Mouse (Mus musculus) embryonic facial prominence, embryonic 13.5 days (tissue): ENCODE measurements at regions not wholly inside any gene's neighbourhood (a gene's known extent, or its start where the extent isn't known, plus 50 kb on each side); places are given as distances from the start of the nearest gene placed in this dataset.

ENCODE experiments used
- ATAC-seq: fragments of 200-750 bp; cut with Nextera tagmentation; 2 replicates; pipeline ENCODE4 v1.8.0; 2017; ENCODE audit warnings: low read depth; ENCODE audit not compliant: insufficient number of reproducible peaks, insufficient read depth, low FRiP score, low TSS enrichment
- H3K27ac ChIP-seq: fragments of 300-500 bp; sonication (generic); 2 replicates; pipeline ENCODE4 v1.5.1; 2015; ENCODE audit warnings: moderate library complexity, mild to moderate bottlenecking, inconsistent platforms
- H3K27me3 ChIP-seq: fragments of 300-500 bp; sonication (generic); 2 replicates; pipeline ENCODE4 v1.6.1; 2015; ENCODE audit warnings: mild to moderate bottlenecking, inconsistent platforms
- H3K36me3 ChIP-seq: fragments of 300-500 bp; sonication (generic); 2 replicates; pipeline ENCODE4 v1.6.1; 2015; ENCODE audit warnings: mild to moderate bottlenecking, inconsistent platforms
- H3K4me1 ChIP-seq: fragments of 300-500 bp; sonication (generic); 2 replicates; pipeline ENCODE4 v1.6.1; 2015; ENCODE audit warnings: inconsistent platforms
- H3K4me2 ChIP-seq: fragments of 300-500 bp; sonication (generic); 2 replicates; pipeline ENCODE4 v1.6.1; 2015; ENCODE audit warnings: moderate library complexity, mild to moderate bottlenecking, inconsistent platforms
- H3K4me3 ChIP-seq: fragments of 300-500 bp; sonication (generic); 2 replicates; pipeline ENCODE4 v1.5.1; 2015; ENCODE audit warnings: mild to moderate bottlenecking, inconsistent platforms
- H3K9ac ChIP-seq: fragments of 300-500 bp; sonication (generic); 2 replicates; pipeline ENCODE4 v1.6.1; 2015; ENCODE audit warnings: mild to moderate bottlenecking, inconsistent platforms
- H3K9me3 ChIP-seq: fragments of 300-500 bp; sonication (generic); 2 replicates; pipeline ENCODE4 v1.6.1; 2016; ENCODE audit warnings: inconsistent platforms
- WGBS: fragments of 180-500 bp; shearing (Covaris S2); methylation state at CpG from one replicate; pipeline ENCODE4 v1.1.7; 2015; ENCODE audit warnings: mixed read lengths; 5-methylcytosine and 5-hydroxymethylcytosine counted together

DNA sequence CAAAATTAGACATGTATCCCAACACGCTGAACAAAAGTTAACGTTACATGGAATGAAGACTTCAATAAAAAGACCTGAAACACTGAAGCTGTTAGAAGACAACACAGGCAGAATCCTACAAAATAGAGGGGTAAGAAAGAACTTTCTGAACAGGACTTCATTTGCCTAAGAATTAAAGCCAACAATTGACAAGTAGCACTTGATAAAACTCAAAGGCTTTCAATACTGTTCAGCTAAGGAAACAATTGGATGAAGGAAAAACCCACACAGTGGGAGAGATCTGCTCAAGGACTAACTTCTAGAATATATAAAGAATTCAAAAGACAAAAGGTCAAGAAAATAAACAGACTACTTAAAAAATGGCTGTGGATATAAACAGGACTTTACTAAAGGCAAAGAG is 535.2 kb upstream of the Adamts9 start:
- Histone ChIP-seq H3K9me3 (no peaks in the 10 kb centered on the region), H3K27me3 (no peaks in the 10 kb centered on the region), H3K27ac (no peak overlapping the region), H3K36me3 (no peaks in the 10 kb centered on the region), H3K4me1 (no peaks in the 10 kb centered on the region), H3K4me3 (no peak overlapping the region), H3K4me2 (no peak overlapping the region), H3K9ac (no peak overlapping the region)
- no peak for ATAC-seq
- WGBS: 90% methylated on average over 2 of the region's 2 CpGs

DNA sequence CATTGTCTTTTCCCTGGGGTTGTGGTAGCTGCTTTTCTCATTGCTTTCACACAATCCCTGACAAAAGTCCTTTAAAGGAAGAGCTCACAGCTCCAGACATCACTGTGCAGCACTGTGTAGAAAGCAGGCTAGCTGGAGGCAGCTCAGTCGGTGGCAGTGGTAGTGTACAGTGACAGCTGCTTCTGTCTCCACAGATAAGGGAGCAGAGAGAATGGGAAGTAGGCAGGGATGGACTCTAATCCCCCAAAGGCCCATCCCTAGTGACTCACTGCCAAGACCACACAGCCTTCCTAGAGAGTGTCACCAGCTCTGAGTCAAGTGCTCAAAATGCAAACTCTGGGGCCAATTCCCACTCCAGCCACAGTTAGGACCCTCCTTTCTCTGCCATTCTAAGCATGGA is 531.7 kb upstream of the Adamts9 start:
- no peak overlapping the region for H3K9ac ChIP-seq
- no peak for ATAC-seq
- H3K9me3 ChIP-seq: no peaks in the 10 kb centered on the region
- no peaks in the 10 kb centered on the region for H3K27me3 ChIP-seq
- WGBS: 30% methylated on average over 1 of the region's 1 CpGs
- H3K27ac ChIP-seq: no peak overlapping the region
- no peak overlapping the region for H3K4me2 ChIP-seq
- H3K36me3 ChIP-seq: no peaks in the 10 kb centered on the region
- H3K4me1 ChIP-seq: 0 out of 2 replicates have a peak, but pooled peaks cover 3% of the 10 kb centered on the region
- no peak overlapping the region for H3K4me3 ChIP-seq

DNA sequence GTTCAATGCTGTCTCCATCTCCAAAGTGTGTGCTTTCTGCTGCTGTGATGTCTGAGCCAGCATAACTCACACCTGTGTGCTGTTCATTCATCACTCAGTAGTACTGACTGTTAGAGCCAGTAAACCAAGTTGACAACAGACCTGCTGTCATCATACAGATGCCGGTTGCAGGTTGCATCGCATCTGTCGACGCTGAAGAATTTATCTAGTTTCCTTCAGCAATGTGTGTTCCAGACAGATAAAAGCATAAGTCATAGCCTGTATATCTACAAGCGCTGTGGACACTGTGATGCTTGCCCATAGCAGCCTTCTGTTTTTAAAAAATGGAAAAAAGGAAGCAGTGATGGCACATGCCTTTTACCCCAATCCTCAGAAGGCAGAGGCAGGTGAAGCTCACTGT is 524.6 kb upstream of the Adamts9 start:
- no peak overlapping the region for H3K27ac ChIP-seq
- H3K4me3 ChIP-seq: no peak overlapping the region
- no peaks in the 10 kb centered on the region for H3K36me3 ChIP-seq
- no peak for ATAC-seq
- no peak overlapping the region for H3K4me2 ChIP-seq
- H3K4me1 ChIP-seq: 0 out of 2 replicates have a peak, but pooled peaks cover 3% of the 10 kb centered on the region
- no peaks in the 10 kb centered on the region for H3K9me3 ChIP-seq
- H3K9ac ChIP-seq: no peak overlapping the region
- 91% methylated on average over 5 of the region's 5 CpGs for WGBS
- H3K27me3 ChIP-seq: no peaks in the 10 kb centered on the region

DNA sequence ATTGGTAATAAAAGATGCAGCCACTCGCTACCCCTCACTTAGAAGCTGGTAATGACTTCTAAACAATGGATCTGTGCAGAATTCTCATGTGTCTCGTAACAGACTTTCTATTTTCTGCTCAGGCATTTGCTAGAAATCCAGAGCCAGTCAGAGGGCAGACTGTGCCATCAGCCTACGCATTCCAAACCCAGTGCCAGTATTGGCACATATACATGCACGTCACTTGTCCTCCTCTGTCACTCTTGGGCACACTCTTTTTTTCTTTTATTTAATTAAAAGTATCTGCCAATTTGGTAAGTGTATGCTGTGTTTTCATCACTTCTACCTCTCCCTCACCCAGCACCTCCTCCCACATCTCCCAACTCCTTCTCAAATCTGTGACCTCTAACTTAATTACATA is 519.6 kb upstream of the Adamts9 start:
- no peaks in the 10 kb centered on the region for H3K27me3 ChIP-seq
- H3K4me3 ChIP-seq: no peak overlapping the region
- no peak overlapping the region for H3K4me2 ChIP-seq
- H3K27ac ChIP-seq: no peak overlapping the region
- H3K9me3 ChIP-seq: no peaks in the 10 kb centered on the region
- WGBS: 82% methylated on average over 4 of the region's 4 CpGs
- no peak for ATAC-seq
- no peak overlapping the region for H3K9ac ChIP-seq
- no peaks in the 10 kb centered on the region for H3K36me3 ChIP-seq
- peaks cover under 1% of the 10 kb centered on the region; the same call in 1 of the 2 replicates for H3K4me1 ChIP-seq

DNA sequence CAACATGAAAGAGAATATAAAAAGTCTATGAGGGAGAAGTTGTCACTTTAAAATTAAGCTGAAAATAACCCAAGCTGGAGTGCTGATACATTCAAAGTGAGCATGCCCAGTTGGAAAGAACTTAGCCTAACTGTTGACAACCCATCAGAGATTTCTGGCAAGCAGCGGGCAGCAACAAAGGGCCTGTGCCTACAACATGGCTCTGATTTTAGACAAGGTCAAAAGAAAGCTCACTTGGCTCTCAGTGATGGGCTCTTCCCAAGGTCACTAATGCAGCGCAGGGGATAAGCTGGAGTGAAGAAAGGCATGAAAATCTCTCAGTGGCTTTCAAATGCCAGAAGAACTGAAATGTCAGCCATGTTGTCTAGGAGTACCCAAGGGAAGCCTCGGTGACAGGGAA is 518.1 kb upstream of the Adamts9 start:
- H3K36me3 ChIP-seq: no peaks in the 10 kb centered on the region
- no peaks in the 10 kb centered on the region for H3K9me3 ChIP-seq
- H3K9ac ChIP-seq: no peak overlapping the region
- no peak for ATAC-seq
- no peak overlapping the region for H3K27ac ChIP-seq
- H3K27me3 ChIP-seq: no peaks in the 10 kb centered on the region
- no peak overlapping the region for H3K4me2 ChIP-seq
- H3K4me1 ChIP-seq: peaks cover 4% of the 10 kb centered on the region; the same call in 1 of the 2 replicates
- H3K4me3 ChIP-seq: no peak overlapping the region
- 75% methylated on average over 3 of the region's 3 CpGs for WGBS

DNA sequence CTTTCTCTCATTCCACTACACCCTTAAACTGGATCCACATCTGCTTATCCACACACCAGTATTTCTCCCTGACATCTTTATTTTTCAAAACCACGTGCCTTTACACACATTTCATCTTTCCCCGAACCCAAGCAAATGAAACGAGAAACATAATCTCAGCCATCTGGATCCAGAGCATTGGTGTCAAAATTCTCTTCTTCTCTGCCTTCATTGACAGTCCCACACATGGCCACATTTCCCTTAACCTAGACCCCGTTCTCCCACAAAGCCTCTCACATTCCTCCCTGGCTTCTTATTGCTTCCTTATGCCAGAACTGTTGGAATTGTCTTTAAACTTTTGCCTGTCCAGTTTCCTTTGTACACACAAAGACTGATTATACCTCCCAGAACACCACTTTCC is 514.3 kb upstream of the Adamts9 start:
- H3K4me3 ChIP-seq: no peak overlapping the region
- H3K27me3 ChIP-seq: no peaks in the 10 kb centered on the region
- no peak overlapping the region for H3K4me2 ChIP-seq
- no peak overlapping the region for H3K27ac ChIP-seq
- 25% methylated on average over 4 of the region's 4 CpGs for WGBS
- no peak for ATAC-seq
- no peaks in the 10 kb centered on the region for H3K36me3 ChIP-seq
- no peaks in the 10 kb centered on the region for H3K9me3 ChIP-seq
- peaks cover 4% of the 10 kb centered on the region; the same call in 1 of the 2 replicates for H3K4me1 ChIP-seq
- H3K9ac ChIP-seq: no peak overlapping the region

DNA sequence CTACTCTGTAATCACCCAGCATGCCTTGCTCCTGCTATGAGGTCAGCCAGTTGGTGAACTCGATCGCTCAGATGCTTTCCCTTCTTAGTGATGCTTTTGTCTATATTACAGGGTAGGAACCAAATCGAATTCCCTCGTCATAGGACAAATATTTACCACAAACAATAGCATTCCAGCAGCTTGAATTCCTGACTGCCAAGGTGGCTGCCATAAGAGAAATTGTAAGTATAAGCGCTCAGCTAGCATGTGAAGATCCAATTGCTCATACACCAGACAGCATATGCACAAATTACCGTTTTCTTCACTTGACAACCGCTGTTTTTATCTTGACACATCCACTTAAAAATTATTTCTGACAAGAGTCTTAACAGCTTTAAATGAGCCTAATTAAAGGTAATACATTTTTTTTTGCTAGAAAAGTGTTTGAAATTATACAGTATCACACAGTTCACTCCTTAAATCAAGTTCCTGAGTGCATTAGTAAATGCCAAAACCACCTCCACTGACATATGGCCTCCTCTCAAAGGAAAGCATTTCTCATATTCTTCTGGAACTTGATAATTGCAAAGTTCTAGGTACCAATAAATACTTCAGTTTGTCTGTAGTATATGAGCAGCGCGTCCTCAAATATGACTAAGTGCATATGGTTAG is 513.2 kb upstream of the Adamts9 start:
- 82% methylated on average over 9 of the region's 9 CpGs for WGBS
- no peak for ATAC-seq

DNA sequence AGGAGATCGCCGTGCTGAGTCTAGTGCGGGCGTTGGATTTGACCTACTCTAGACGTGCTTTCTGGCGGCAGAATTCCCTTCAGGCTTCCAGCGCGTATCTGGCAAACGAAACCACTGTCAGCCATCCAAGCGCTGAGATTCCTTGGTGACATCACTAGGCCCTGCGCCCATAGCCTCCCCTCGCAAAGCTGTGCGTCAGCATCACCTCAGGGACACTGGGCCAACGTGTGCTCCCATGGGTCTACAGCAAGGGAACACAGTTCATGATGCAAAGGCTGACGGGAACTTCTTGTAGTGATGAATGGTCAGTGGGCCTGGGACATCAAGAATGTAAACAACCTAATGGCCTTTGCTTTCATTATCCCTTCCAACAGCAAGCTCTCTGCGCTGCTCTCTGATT is 502.3 kb upstream of the Adamts9 start:
- Histone ChIP-seq H3K4me2 (no peak overlapping the region), H3K4me3 (no peak overlapping the region), H3K4me1 (peaks cover 11% of the 10 kb centered on the region), H3K36me3 (no peaks in the 10 kb centered on the region), H3K9ac (no peak overlapping the region), H3K27me3 (no peaks in the 10 kb centered on the region), H3K27ac (no peak overlapping the region), H3K9me3 (no peaks in the 10 kb centered on the region)
- 79% methylated on average over 16 of the region's 16 CpGs for WGBS
- no peak for ATAC-seq

More for the DNA sequence above, 513.2 kb upstream of the Adamts9 start:
- Histone ChIP-seq H3K36me3 (no peaks in the 10 kb centered on the region), H3K27ac (no peak overlapping the region), H3K9ac (no peak overlapping the region), H3K4me1 (peaks cover 4% of the 10 kb centered on the region; the same call in 1 of the 2 replicates), H3K9me3 (no peaks in the 10 kb centered on the region), H3K4me2 (no peak overlapping the region), H3K4me3 (no peak overlapping the region), H3K27me3 (no peaks in the 10 kb centered on the region)

DNA sequence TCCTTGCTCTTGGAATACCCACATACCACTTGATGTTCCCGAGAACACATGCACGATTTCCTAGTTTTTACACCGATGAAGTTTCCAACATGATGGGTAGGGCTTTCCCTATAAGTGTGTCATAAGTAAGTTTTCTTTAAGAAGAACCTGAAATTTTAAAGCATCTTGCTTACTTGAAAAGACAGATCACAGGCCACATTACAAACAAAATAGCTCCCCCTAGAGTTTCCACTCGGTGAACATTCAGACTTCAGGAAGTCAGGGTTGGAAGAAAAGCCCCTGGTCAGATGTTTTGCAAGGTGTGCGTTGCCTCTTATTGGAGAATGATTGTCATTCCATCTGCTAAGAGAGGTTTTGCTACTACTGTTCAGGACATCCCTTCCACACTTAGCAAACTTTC is 501.8 kb upstream of the Adamts9 start:
- H3K9ac ChIP-seq: no peak overlapping the region
- H3K4me1 ChIP-seq: peaks cover 11% of the 10 kb centered on the region
- no peak overlapping the region for H3K4me3 ChIP-seq
- ATAC-seq: no peak
- no peaks in the 10 kb centered on the region for H3K9me3 ChIP-seq
- no peaks in the 10 kb centered on the region for H3K27me3 ChIP-seq
- 53% methylated on average over 5 of the region's 5 CpGs for WGBS
- no peak overlapping the region for H3K27ac ChIP-seq
- H3K4me2 ChIP-seq: no peak overlapping the region
- no peaks in the 10 kb centered on the region for H3K36me3 ChIP-seq

DNA sequence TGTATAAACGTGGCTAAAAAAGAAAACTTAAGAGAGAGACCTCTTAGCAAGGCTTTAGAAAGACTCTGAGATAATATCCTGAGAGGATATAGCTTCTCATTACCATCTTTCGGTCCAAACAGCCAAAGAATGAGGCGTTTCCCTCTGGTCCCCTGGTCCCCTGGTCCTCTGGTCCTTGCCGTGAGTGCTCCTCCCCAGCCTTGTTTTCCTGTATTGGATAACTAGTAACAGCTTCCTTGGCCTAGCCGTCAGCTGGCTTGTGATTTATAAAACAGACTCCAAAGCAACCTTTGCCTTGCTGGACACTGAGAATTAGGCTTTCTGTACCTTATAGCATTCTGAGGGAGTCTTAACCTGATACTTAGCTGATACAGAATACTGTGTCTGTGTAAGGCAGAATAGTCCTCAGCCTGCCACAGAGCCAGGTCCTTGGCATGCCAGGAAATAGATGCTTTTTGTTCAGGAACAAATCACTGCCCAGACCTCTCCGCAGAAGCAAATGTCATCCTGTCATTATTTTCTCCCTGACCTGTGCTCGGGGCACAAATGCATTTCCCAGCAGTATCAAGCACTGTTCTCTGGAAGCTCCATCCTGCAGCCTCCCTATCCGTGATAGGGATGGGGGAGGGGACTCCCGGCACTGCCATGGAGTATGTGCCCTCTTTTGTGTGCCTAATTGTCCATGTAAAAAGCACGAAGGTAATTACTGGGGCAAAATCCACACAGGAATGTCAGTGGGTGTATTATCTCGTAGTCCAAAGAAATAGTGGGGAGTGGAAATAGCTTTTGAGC is 500.7 kb upstream of the Adamts9 start:
- Histone ChIP-seq H3K27ac (no peak overlapping the region), H3K36me3 (no peaks in the 10 kb centered on the region), H3K9ac (no peak overlapping the region), H3K4me1 (peaks cover 11% of the 10 kb centered on the region), H3K27me3 (no peaks in the 10 kb centered on the region), H3K4me2 (0 out of 2 replicates have a peak overlapping the region, but pooled peaks have one; percentile 14), H3K9me3 (no peaks in the 10 kb centered on the region), H3K4me3 (no peak overlapping the region)
- WGBS: 12% methylated on average over 11 of the region's 11 CpGs
- ATAC-seq: 0 out of 2 replicates have a peak, but pooled peaks have one; percentile 43

DNA sequence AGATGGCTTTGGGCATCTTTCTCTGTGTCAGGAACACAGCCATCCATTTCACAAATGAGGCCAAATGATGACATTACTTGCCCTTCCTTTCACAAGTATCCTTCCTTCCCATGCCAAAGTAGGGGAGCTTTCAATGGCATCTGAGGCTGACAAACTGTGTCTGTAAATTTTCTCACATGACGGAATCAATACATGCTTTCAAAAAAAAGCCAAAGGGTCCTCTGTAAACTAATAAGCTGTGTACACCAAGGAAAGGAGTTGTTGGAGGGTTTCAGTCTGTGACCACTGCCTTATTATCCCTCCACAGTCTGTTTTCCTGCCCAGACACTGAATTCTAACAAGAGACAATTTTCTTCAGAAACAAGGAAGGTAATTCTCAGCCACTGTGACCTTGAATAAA is 490.2 kb upstream of the Adamts9 start:
- WGBS: 72% methylated on average over 1 of the region's 1 CpGs
- no peaks in the 10 kb centered on the region for H3K4me1 ChIP-seq
- no peaks in the 10 kb centered on the region for H3K36me3 ChIP-seq
- H3K27me3 ChIP-seq: no peaks in the 10 kb centered on the region
- H3K27ac ChIP-seq: no peak overlapping the region
- H3K4me3 ChIP-seq: no peak overlapping the region
- no peaks in the 10 kb centered on the region for H3K9me3 ChIP-seq
- no peak overlapping the region for H3K4me2 ChIP-seq
- no peak for ATAC-seq
- no peak overlapping the region for H3K9ac ChIP-seq

DNA sequence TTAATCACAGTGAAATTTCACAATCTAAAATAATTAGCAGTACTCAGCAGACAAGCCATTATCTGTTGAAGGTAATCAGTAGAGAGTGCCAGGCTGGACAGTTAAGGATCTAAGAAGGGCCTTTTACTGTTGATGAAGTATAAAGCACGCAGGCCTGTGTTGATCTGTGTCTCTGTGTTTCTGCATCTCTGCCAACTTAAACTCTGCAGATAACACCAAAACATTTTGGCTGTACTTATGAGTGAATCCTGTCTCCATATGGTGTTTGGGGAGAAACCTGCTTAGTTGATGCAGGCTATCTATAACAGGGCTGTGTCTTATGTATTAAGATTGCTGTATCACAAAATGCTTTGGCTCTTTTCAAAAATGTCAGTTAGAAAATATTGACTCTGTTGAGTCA is 482.8 kb upstream of the Adamts9 start:
- 83% methylated on average over 1 of the region's 1 CpGs for WGBS

More for the DNA sequence above, 482.8 kb upstream of the Adamts9 start:
- Histone ChIP-seq H3K4me1 (0 out of 2 replicates have a peak, but pooled peaks cover 4% of the 10 kb centered on the region), H3K36me3 (no peaks in the 10 kb centered on the region), H3K4me3 (no peak overlapping the region), H3K27me3 (no peaks in the 10 kb centered on the region), H3K9ac (no peak overlapping the region), H3K27ac (no peak overlapping the region), H3K4me2 (no peak overlapping the region), H3K9me3 (no peaks in the 10 kb centered on the region)
- ATAC-seq: no peak
